Mouse (Mus musculus) stomach, postnatal 0 days (tissue): ENCODE results near the gene 9930022D16Rik. TPM values are rescaled to one million over a fixed set of nuclear protein-coding genes. Genes with fewer than 3 reads are reported as not detected.

Source experiments
- ATAC-seq: fragments of 200-750 bp; cut with Nextera tagmentation; 2 replicates; pipeline ENCODE4 v1.8.0; 2017; ENCODE audit not compliant: low FRiP score, low TSS enrichment
- DNase-seq: peaks from one replicate; pipeline ENCODE4 v3.0.0-alpha.2; 2016; ENCODE audit warnings: low spot score
- H3K27ac ChIP-seq: fragments of 300-500 bp; sonication (generic); replicated peaks from 2 replicates; pipeline ENCODE4 v1.5.1; 2014; ENCODE audit warnings: mild to moderate bottlenecking, control low read depth
- H3K27me3 ChIP-seq: fragments of 300-500 bp; sonication (generic); 2 replicates; pipeline ENCODE4 v1.6.1; 2014; ENCODE audit warnings: low read length; ENCODE audit not compliant: control insufficient read depth, insufficient read depth
- H3K36me3 ChIP-seq: fragments of 300-500 bp; sonication (generic); 2 replicates; pipeline ENCODE4 v1.6.1; 2014; ENCODE audit warnings: low read length, mixed read lengths; ENCODE audit not compliant: control insufficient read depth, insufficient read depth
- H3K4me1 ChIP-seq: fragments of 300-500 bp; sonication (generic); replicated peaks from 2 replicates; pipeline ENCODE4 v1.6.1; 2014; ENCODE audit warnings: antibody characterized with exemption; ENCODE audit not compliant: control insufficient read depth, insufficient read depth
- H3K4me2 ChIP-seq: fragments of 300-500 bp; sonication (generic); replicated peaks from 2 replicates; pipeline ENCODE4 v1.6.1; 2014; ENCODE audit warnings: low read depth, mild to moderate bottlenecking, control low read depth, moderate library complexity
- H3K4me3 ChIP-seq: fragments of 300-500 bp; sonication (generic); 2 replicates; pipeline ENCODE4 v1.5.1; 2014; ENCODE audit warnings: low read depth, low read length, control low read depth
- H3K9ac ChIP-seq: fragments of 300-500 bp; sonication (generic); 2 replicates; pipeline ENCODE4 v1.6.1; 2014; ENCODE audit warnings: mild to moderate bottlenecking, low read length, control low read depth, mixed read lengths
- H3K9me3 ChIP-seq: fragments of 300-500 bp; sonication (generic); 2 replicates; pipeline ENCODE4 v1.6.1; 2016; ENCODE audit warnings: low read length; ENCODE audit not compliant: control insufficient read depth
- CTCF ChIP-seq: IDR thresholded peaks from 2 replicates; pipeline ENCODE4 v1.5.1; 2016; ENCODE audit warnings: antibody characterized with exemption, low read depth, mild to moderate bottlenecking, moderate library complexity
- EP300 ChIP-seq: optimal IDR thresholded peaks from 2 replicates; pipeline ENCODE3; 2016; ENCODE audit warnings: antibody characterized with exemption
- WGBS: fragments of 180-500 bp; shearing (Covaris S2); extraction: QIAGEN DNeasy Blood & Tissue Kit; methylation state at CpG from one replicate; pipeline ENCODE4 v1.1.7; 2014; 5-methylcytosine and 5-hydroxymethylcytosine counted together
- polyA plus RNA-seq: library from polyadenylated mRNA; unstranded; fragments of >200 nt; fragmentation: Nextera tagmentation; extraction: Ambion mirVana; gene quantifications from 2 replicates; pipeline ENCODE4 v1.2.1, GENCODE M21; 2015

Gene 9930022D16Rik
- polyA plus RNA-seq, 1 experiment from 2014 or later = not detected

GRCm38 (mm10) chr11:109443468-109444263 is 29.9 kb downstream of the 9930022D16Rik start:
- H3K36me3 ChIP-seq = no peaks in the 10 kb centered on the region
- H3K9me3 ChIP-seq = no peaks in the 10 kb centered on the region
- H3K27me3 ChIP-seq = no peaks in the 10 kb centered on the region
- ATAC-seq = no peak
- no peak for TF ChIP-seq EP300
- TF ChIP-seq CTCF = peak; percentile 38; the same call in 1 of the 2 replicates
- no peak overlapping the region for H3K4me2 ChIP-seq
- WGBS = 90% methylated on average over 8 of the region's 8 CpGs
- no peak overlapping the region for H3K27ac ChIP-seq
- H3K9ac ChIP-seq = no peak overlapping the region
- H3K4me1 ChIP-seq = no peaks in the 10 kb centered on the region
- DNase-seq = no peak
- H3K4me3 ChIP-seq = no peak overlapping the region

DNA sequence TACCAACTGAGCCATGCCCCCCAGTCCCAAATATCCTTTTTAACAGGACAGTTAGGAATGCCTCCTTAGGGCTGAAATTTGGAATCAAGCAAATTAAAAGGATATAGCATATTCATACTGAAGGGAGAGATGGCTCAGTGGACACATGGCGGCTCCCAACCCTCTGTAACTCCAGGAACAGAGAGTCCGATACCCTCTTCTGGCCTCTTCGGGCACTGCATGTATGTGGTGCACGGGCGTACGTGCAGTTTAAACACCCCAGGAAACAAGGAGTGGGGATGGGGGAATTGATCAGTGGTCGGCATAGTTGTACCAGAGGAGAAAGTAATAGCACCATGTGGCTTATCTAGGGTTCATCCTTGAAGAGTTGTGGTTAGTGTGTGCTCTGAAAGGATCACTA is 30.9 kb downstream of the 9930022D16Rik start:
- H3K9ac ChIP-seq = no peak overlapping the region
- no peaks in the 10 kb centered on the region for H3K27me3 ChIP-seq
- H3K4me1 ChIP-seq = no peaks in the 10 kb centered on the region
- no peak overlapping the region for H3K4me2 ChIP-seq
- WGBS = 68% methylated on average over 7 of the region's 7 CpGs
- no peak overlapping the region for H3K27ac ChIP-seq
- ATAC-seq (no peak), DNase-seq (peak; percentile 43)
- H3K9me3 ChIP-seq = no peaks in the 10 kb centered on the region
- no peak for TF ChIP-seq EP300
- peak; percentile 66 for TF ChIP-seq CTCF
- H3K36me3 ChIP-seq = no peaks in the 10 kb centered on the region
- no peak overlapping the region for H3K4me3 ChIP-seq

- no peak overlapping the region for H3K4me3 ChIP-seq
- H3K4me1 ChIP-seq = no peaks in the 10 kb centered on the region
- TF ChIP-seq CTCF (peak; percentile 89), EP300 (no peak)
- H3K27ac ChIP-seq = no peak overlapping the region
- DNase-seq (peak; percentile 25), ATAC-seq (peak; percentile 71)
- 42% methylated on average over 13 of the region's 13 CpGs for WGBS
- no peak overlapping the region for H3K4me2 ChIP-seq
- H3K9ac ChIP-seq = no peak overlapping the region
- H3K27me3 ChIP-seq = no peaks in the 10 kb centered on the region
- H3K36me3 ChIP-seq = no peaks in the 10 kb centered on the region
- no peaks in the 10 kb centered on the region for H3K9me3 ChIP-seq
Measured at GRCm38 (mm10) chr11:109445438-109446035, 31.8 kb downstream of the 9930022D16Rik start.

DNA sequence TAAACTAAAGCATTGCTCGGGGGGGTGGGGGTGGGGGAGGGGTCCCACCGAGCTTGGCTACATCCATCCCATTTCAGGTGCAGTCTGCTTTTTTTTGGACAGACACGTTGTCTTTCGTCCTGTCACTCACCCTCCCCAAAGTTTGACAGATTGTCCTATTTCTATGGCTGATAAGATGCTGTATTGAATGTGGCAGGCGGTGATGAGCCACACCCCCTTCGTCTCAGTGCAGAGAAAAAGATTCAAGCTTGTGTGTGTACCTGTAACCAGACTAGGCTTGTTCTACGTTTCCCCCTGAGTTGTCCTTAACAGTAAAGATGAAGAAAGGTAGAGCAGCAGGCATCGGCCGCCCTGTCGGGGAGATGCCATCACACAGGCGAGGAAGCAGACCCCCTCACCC is 37.5 kb downstream of the 9930022D16Rik start:
- Histone ChIP-seq H3K9ac (no peak overlapping the region), H3K4me3 (no peak overlapping the region), H3K36me3 (no peaks in the 10 kb centered on the region; the same call in 1 of the 2 replicates), H3K27ac (no peak overlapping the region), H3K4me1 (no peaks in the 10 kb centered on the region), H3K27me3 (no peaks in the 10 kb centered on the region), H3K4me2 (no peak overlapping the region), H3K9me3 (no peaks in the 10 kb centered on the region)
- ATAC-seq (no peak), DNase-seq (no peak)
- TF ChIP-seq CTCF = no peak
- no peak for TF ChIP-seq EP300
- 67% methylated on average over 11 of the region's 11 CpGs for WGBS

- Histone ChIP-seq H3K9me3 (no peaks in the 10 kb centered on the region), H3K27me3 (no peaks in the 10 kb centered on the region), H3K4me1 (no peaks in the 10 kb centered on the region), H3K4me2 (no peak overlapping the region), H3K9ac (no peak overlapping the region), H3K4me3 (no peak overlapping the region), H3K27ac (no peak overlapping the region), H3K36me3 (no peaks in the 10 kb centered on the region; the same call in 1 of the 2 replicates)
- TF ChIP-seq CTCF (no peak), EP300 (no peak)
- 87% methylated on average over 5 of the region's 5 CpGs for WGBS
- no peak for DNase-seq
- no peak for ATAC-seq
Measured at GRCm38 (mm10) chr11:109456261-109456660, 42.5 kb downstream of the 9930022D16Rik start.

- TF ChIP-seq EP300 = no peak
- no peaks in the 10 kb centered on the region; the same call in 1 of the 2 replicates for H3K36me3 ChIP-seq
- DNase-seq = no peak
- H3K9me3 ChIP-seq = no peaks in the 10 kb centered on the region
- H3K4me2 ChIP-seq = no peak overlapping the region
- no peaks in the 10 kb centered on the region for H3K4me1 ChIP-seq
- no peak overlapping the region for H3K4me3 ChIP-seq
- H3K27ac ChIP-seq = no peak overlapping the region
- ATAC-seq = no peak
- WGBS = 90% methylated on average over 11 of the region's 11 CpGs
- no peak overlapping the region for H3K9ac ChIP-seq
- no peaks in the 10 kb centered on the region for H3K27me3 ChIP-seq
Measured at GRCm38 (mm10) chr11:109458165-109458564, 44.4 kb downstream of the 9930022D16Rik start.
